Mouse (Mus musculus) embryonic facial prominence, embryonic 10.5 days (tissue): ENCODE results near the gene Msrb1. TPM values are rescaled to one million over a fixed set of nuclear protein-coding genes. Genes with fewer than 3 reads are reported as not detected.

Experiments used
- polyA plus RNA-seq: library from polyadenylated mRNA; unstranded; fragments of >200 nt; fragmentation: Nextera tagmentation; extraction: Ambion mirVana; gene quantifications from 2 replicates; pipeline ENCODE4 v1.2.1, GENCODE M21; 2016

The Msrb1 gene
- polyA plus RNA-seq, 1 experiment from 2014 or later = 21.6 TPM

Other genes starting within 250 kb of the Msrb1 start
- 3.1 and 3.9 TPM in 2 replicates for gene Caskin1, start 248.0 kb upstream of the Msrb1 start, polyA plus RNA-seq
- 116 and 121 TPM in 2 replicates for gene Traf7, start 208.7 kb upstream of the Msrb1 start, polyA plus RNA-seq
- 2.6 TPM in 2 replicates for gene Rab26, start 202.4 kb upstream of the Msrb1 start, polyA plus RNA-seq
- gene Pkd1, start 186.8 kb upstream of the Msrb1 start, polyA plus RNA-seq = 14.9 and 16.3 TPM in 2 replicates
- 70.2 and 70.4 TPM in 2 replicates for gene Tsc2, start 104.0 kb upstream of the Msrb1 start, polyA plus RNA-seq
- gene Nthl1, start 104.0 kb upstream of the Msrb1 start, polyA plus RNA-seq = 22.4 and 27.3 TPM in 2 replicates
- 31.7 and 37.3 TPM in 2 replicates for gene Slc9a3r2, start 86.3 kb upstream of the Msrb1 start, polyA plus RNA-seq
- gene Npw, start 78.2 kb upstream of the Msrb1 start, polyA plus RNA-seq = not detected in 2 replicates
- gene Zfp598, start 67.0 kb upstream of the Msrb1 start, polyA plus RNA-seq = 29.0 and 30.4 TPM in 2 replicates
- 6.0 and 8.1 TPM in 2 replicates for gene Syngr3, start 46.7 kb upstream of the Msrb1 start, polyA plus RNA-seq
- 48.9 and 52.3 TPM in 2 replicates for gene Gfer, start 40.5 kb upstream of the Msrb1 start, polyA plus RNA-seq
- gene Noxo1, start 40.4 kb upstream of the Msrb1 start, polyA plus RNA-seq = 0.72 and 1.9 TPM in 2 replicates
- gene Tbl3, start 29.0 kb upstream of the Msrb1 start, polyA plus RNA-seq = 152 and 162 TPM in 2 replicates
- 0.13 and 0.29 TPM in 2 replicates for gene Rnf151, start 18.6 kb upstream of the Msrb1 start, polyA plus RNA-seq
- 1,693 and 1,819 TPM in 2 replicates for gene Rps2, start 18.5 kb upstream of the Msrb1 start, polyA plus RNA-seq
- 193 and 199 TPM in 2 replicates for gene Ndufb10, start 12.2 kb upstream of the Msrb1 start, polyA plus RNA-seq
- gene Rpl3l, start 8.8 kb upstream of the Msrb1 start, polyA plus RNA-seq = not detected in 2 replicates
- 1.3 and 2.3 TPM in 2 replicates for gene Hs3st6, start 16.3 kb downstream of the Msrb1 start, polyA plus RNA-seq
- not detected in 2 replicates for gene Meiob, start 67.6 kb downstream of the Msrb1 start, polyA plus RNA-seq
- gene Hagh, start 103.5 kb downstream of the Msrb1 start, polyA plus RNA-seq = 26.4 and 28.6 TPM in 2 replicates
- 16.7 and 17.4 TPM in 2 replicates for gene Fahd1, start 113.7 kb downstream of the Msrb1 start, polyA plus RNA-seq
- gene Igfals, start 129.4 kb downstream of the Msrb1 start, polyA plus RNA-seq = 0.49 and 1.2 TPM in 2 replicates
- 71.8 and 81.8 TPM in 2 replicates for gene Nubp2, start 149.7 kb downstream of the Msrb1 start, polyA plus RNA-seq
- gene Spsb3, start 150.0 kb downstream of the Msrb1 start, polyA plus RNA-seq = 47.1 TPM in 2 replicates
- gene Eme2, start 158.4 kb downstream of the Msrb1 start, polyA plus RNA-seq = 30.6 and 33.6 TPM in 2 replicates
- gene Mrps34, start 158.5 kb downstream of the Msrb1 start, polyA plus RNA-seq = 102 and 105 TPM in 2 replicates
- 47.3 and 50.1 TPM in 2 replicates for gene Nme3, start 159.9 kb downstream of the Msrb1 start, polyA plus RNA-seq
- gene Mapk8ip3, start 200.3 kb downstream of the Msrb1 start, polyA plus RNA-seq = 40.8 and 40.9 TPM in 2 replicates
- gene Jpt2, start 224.0 kb downstream of the Msrb1 start, polyA plus RNA-seq = 386 and 400 TPM in 2 replicates